ENCODE assay signal across 8 mouse cellular contexts in genomic region chr17:25239695-25240636, GRCm38 (mm10). TPM values are rescaled to one million over a fixed set of nuclear protein-coding genes. Genes with fewer than 3 reads are reported as not detected.
DNase-seq lines count a peak whose midpoint lies in the region; ATAC-seq lines count a peak whose summit lies in the region.

Gnptg (minus strand) TSS chr17:25240124.
Tsr3 (plus strand) TSS chr17:25240170.

- peak; percentile 78 to 84 for DNase-seq in CD8-positive naive resting alpha-beta T cell, adult 2 months (ENCODE audit: low read depth in 2 of 2, low spot score in 2 of 2)
- DNase-seq in fibroblast of lung, adult 2 months (ENCODE audit: low read depth) = peak; percentile 53
- peak; percentile 92 for DNase-seq in kidney, postnatal 10 days
- DNase-seq in liver, embryonic 13.5 days = peak; percentile 79
- peak; percentile 75 to 84 for DNase-seq in natural killer cell, adult 2 months (ENCODE audit: low spot score in 2 of 2)

- H3K9me3 ChIP-seq in heart, embryonic 14.5 days (ENCODE audit: control insufficient read depth, low read length) = no peaks in the 10 kb centered on the region
- no peaks in the 10 kb centered on the region for H3K9me3 ChIP-seq in liver, embryonic 13.5 days (replicated peaks)
- no peaks in the 10 kb centered on the region for H3K9me3 ChIP-seq in stomach, embryonic 14.5 days (ENCODE audit: control insufficient read depth, low read depth, low read length)

- no peaks in the 10 kb centered on the region for H3K27me3 ChIP-seq in heart, embryonic 14.5 days (ENCODE audit: control insufficient read depth, insufficient read depth, low read length)
- H3K27me3 ChIP-seq in liver, embryonic 13.5 days = no peaks in the 10 kb centered on the region
- no peaks in the 10 kb centered on the region for H3K27me3 ChIP-seq in stomach, embryonic 14.5 days (ENCODE audit: control insufficient read depth, insufficient read depth, low read length)

- under 1% methylated on average over 80 of the region's 80 CpGs for WGBS in heart, embryonic 14.5 days
- whole genome bisulfite sequencing in liver, embryonic 13.5 days (ENCODE audit: insufficient replicate concordance) = under 1% methylated on average over 80 of the region's 80 CpGs
- WGBS in stomach, embryonic 14.5 days = under 1% methylated on average over 80 of the region's 80 CpGs

- H3K9ac ChIP-seq in heart, embryonic 14.5 days (ENCODE audit: low read length) = peak within 1 kb of the TSS; percentile 84
- H3K9ac ChIP-seq in liver, embryonic 13.5 days = peak within 1 kb of the TSS; percentile 91
- peak within 1 kb of the TSS; percentile 94 for H3K9ac ChIP-seq in stomach, embryonic 14.5 days (replicated peaks; ENCODE audit: low read depth, low read length)

- H3K27ac ChIP-seq in brown adipose tissue, adult 24 weeks (replicated peaks; ENCODE audit: low read depth, low read length) = 0 out of 2 replicates have a peak within 1 kb of the TSS, but pooled peaks have one; percentile 53
- H3K27ac ChIP-seq in heart, embryonic 14.5 days (replicated peaks in 1 of 2; ENCODE audit: control insufficient read depth in 1 of 2, insufficient read depth in 1 of 2, low read depth in 2 of 2, low read length in 2 of 2) = peak within 1 kb of the TSS; percentile 40 to 71
- H3K27ac ChIP-seq in liver, embryonic 13.5 days = peak within 1 kb of the TSS; percentile 71
- peak within 1 kb of the TSS; percentile 82; the same call in 1 of the 2 replicates for H3K27ac ChIP-seq in stomach, embryonic 14.5 days (ENCODE audit: low read length)

- peak; percentile 75 for ATAC-seq in heart, embryonic 14.5 days (ENCODE audit: insufficient number of reproducible peaks, insufficient read depth, low FRiP score, low read depth)
- peak; percentile 84 for ATAC-seq in liver, embryonic 13.5 days (ENCODE audit: low read depth)
- peak; percentile 80 for ATAC-seq in stomach, embryonic 14.5 days (ENCODE audit: insufficient number of reproducible peaks, insufficient read depth, low FRiP score, low read depth)

- no peaks in the 10 kb centered on the region for H3K4me1 ChIP-seq in brown adipose tissue, adult 24 weeks (ENCODE audit: control insufficient read depth, insufficient read depth, insufficient read length, low read length)
- peaks cover 6 to 13% of the 10 kb centered on the region in 2 experiments; a peak in 3 of 4 replicates for H3K4me1 ChIP-seq in heart, embryonic 14.5 days (ENCODE audit: control insufficient read depth in 2 of 2, insufficient read depth in 2 of 2, low read length in 2 of 2)
- peaks cover 28% of the 10 kb centered on the region for H3K4me1 ChIP-seq in liver, embryonic 13.5 days (replicated peaks)
- 0 out of 2 replicates have a peak, but pooled peaks cover 14% of the 10 kb centered on the region for H3K4me1 ChIP-seq in stomach, embryonic 14.5 days (ENCODE audit: control insufficient read depth, insufficient read depth, low read length)

- H3K4me2 ChIP-seq in heart, embryonic 14.5 days (ENCODE audit: low read length) = peak within 1 kb of the TSS; percentile 73
- H3K4me2 ChIP-seq in liver, embryonic 13.5 days = peak within 1 kb of the TSS; percentile 93
- peak within 1 kb of the TSS; percentile 73 for H3K4me2 ChIP-seq in stomach, embryonic 14.5 days (replicated peaks; ENCODE audit: low read depth, low read length)

- H3K4me3 ChIP-seq in brown adipose tissue, adult 24 weeks (ENCODE audit: insufficient read depth, low read depth, low read length) = peak within 1 kb of the TSS; percentile 97
- peak within 1 kb of the TSS; percentile 72 to 97 for H3K4me3 ChIP-seq in heart, embryonic 14.5 days (ENCODE audit: control insufficient read depth in 1 of 2, insufficient read depth in 1 of 2, low read depth in 1 of 2, low read length in 2 of 2)
- H3K4me3 ChIP-seq in liver, embryonic 13.5 days (replicated peaks) = peak within 1 kb of the TSS; percentile 85
- H3K4me3 ChIP-seq in stomach, embryonic 14.5 days (ENCODE audit: low read depth, low read length) = peak within 1 kb of the TSS; percentile 91

- H3K36me3 ChIP-seq in heart, embryonic 14.5 days (ENCODE audit: control insufficient read depth, insufficient read depth, low read length) = peaks cover 39% of the 10 kb centered on the region
- peaks cover 52% of the 10 kb centered on the region for H3K36me3 ChIP-seq in liver, embryonic 13.5 days
- peaks cover 25% of the 10 kb centered on the region for H3K36me3 ChIP-seq in stomach, embryonic 14.5 days (ENCODE audit: control insufficient read depth, insufficient read depth, low read length)

RNA-seq across cellular contexts. Expression of gene Gnptg, which starts in this region (rescaled TPM):
- polyA plus RNA-seq in brown adipose tissue, adult 24 weeks (2012; ENCODE audit: insufficient read depth, insufficient read length, missing spikeins) = 27.6 and 32.7 TPM in 2 replicates
- polyA plus RNA-seq in heart, embryonic 14.5 days (2014; fragmentation: Nextera tagmentation; extraction: Ambion mirVana) = 23.8 and 25.9 TPM in 2 replicates
- 21.4 and 21.5 TPM in 2 replicates for polyA plus RNA-seq in liver, embryonic 13.5 days (2015; fragmentation: Nextera tagmentation; extraction: Ambion mirVana)
- polyA plus RNA-seq in stomach, embryonic 14.5 days (2014; fragmentation: Nextera tagmentation; extraction: Ambion mirVana) = 44.3 and 44.4 TPM in 2 replicates

RNA-seq across cellular contexts. Expression of gene Tsr3, which starts in this region (rescaled TPM):
- polyA plus RNA-seq in brown adipose tissue, adult 24 weeks (2012; ENCODE audit: insufficient read depth, insufficient read length, missing spikeins) = 9.9 and 13.1 TPM in 2 replicates
- polyA plus RNA-seq in heart, embryonic 14.5 days (2014; fragmentation: Nextera tagmentation; extraction: Ambion mirVana) = 25.3 TPM in 2 replicates
- polyA plus RNA-seq in liver, embryonic 13.5 days (2015; fragmentation: Nextera tagmentation; extraction: Ambion mirVana) = 24.2 and 27.6 TPM in 2 replicates
- 41.1 and 42.4 TPM in 2 replicates for polyA plus RNA-seq in stomach, embryonic 14.5 days (2014; fragmentation: Nextera tagmentation; extraction: Ambion mirVana)

Comparison
In these comparisons a context has a peak if more than half of its experiments do, and no peak if none do; other contexts are left out.
1. Peak in every context shown above with its lines: DNase-seq, ATAC-seq, H3K4me3 ChIP-seq and H3K27ac ChIP-seq.